Mouse (Mus musculus) heart, postnatal 4 days (tissue): ENCODE results near the gene Arhgef17. TPM values are rescaled to one million over a fixed set of nuclear protein-coding genes. Genes with fewer than 3 reads are reported as not detected.
A peak's percentile ranks its signal among the peaks of the same experiment; 100 is the strongest.
"Not testable (repeated sequence)": the region's sequence is repeated elsewhere in the genome, so short reads cannot be mapped to it uniquely, and the experiment has no call there.

Experiments used
- DNase-seq: peaks from one replicate; pipeline ENCODE4 v3.0.0; 2021
- total RNA-seq, 2 experiments: library from RNA; stranded (reverse); gene quantifications; 2 replicates each; pipeline ENCODE4 v1.2.3; 2021

Gene Arhgef17
- total RNA-seq, 2 experiments from 2014 or later, result 37.0 to 38.4 TPM

DNA sequence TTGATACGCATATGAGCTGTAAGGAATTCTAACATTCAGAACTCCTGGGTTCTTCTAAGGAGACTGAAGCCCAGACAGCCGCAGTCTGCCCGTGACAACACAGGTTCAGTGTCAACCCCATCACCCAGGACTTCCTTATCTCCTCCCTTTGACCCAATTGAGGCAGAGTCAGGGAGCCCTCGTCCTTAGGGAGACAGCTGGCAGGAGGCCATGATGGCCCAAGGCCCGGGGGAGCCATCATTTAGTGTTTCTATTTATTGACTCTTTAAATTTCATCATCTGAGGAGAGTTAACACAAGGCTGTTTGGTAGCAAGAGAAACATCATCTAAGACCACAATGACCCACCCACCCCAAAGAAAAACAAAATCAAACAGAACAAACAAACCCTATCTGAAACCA is 60.0 kb downstream of the Arhgef17 start:
- DNase-seq, result peak; percentile 65

DNA sequence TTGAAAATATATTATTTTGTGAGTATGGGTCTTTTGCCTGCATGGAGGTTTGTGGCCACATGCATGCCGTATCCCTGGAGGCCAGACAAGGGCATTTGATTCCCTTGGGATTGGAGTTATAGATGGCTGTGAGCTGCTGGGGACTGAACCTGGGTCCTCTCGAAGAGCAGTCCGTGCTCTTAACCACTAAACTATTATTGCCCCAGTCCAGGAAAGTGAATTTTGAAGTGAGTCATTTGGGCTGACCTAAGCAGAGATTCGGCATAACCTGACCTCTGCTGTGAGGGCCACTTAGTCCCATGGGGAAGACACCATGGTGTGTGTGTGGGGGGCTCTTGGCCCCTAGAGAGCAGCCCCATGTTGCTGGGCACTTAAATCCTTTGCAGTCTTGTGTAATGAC is 60.6 kb downstream of the Arhgef17 start:
- DNase-seq, result no peak

DNA sequence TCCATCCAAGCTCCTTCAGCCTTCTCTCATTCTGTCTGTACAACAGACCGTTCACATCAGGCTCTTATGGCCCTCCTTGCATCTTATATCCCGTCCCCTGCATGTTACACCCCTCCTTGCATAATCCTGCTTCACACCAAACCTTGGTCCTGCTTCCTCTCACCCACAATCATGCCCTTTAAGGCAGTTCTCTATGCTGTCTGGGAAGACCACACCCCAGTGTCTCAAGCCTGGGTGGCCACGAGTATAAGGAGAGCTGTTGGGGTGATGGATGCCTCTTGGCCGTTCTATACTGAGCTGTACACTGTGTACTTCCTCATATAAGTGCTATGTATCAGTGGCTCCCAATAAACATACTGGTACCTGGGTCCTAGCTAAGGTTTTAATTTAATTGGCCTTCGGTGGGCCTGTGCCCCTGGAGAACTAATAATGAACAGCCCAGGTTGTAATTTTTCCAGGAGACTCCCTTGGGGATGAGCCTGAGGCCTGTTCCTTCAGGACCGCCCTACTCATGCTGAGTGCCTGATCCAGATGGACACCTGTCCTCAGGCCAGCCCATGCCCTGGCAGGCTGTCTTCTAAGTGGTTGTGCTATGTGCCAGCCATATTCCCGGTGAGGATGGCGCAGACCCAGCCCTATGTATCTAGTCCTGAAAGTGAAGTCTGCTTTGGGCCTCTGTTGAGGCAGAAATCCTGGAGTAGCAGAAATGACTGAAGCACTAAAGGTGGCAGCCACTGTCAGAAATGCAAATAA is 61.9 kb downstream of the Arhgef17 start:
- DNase-seq, result no peak

DNA sequence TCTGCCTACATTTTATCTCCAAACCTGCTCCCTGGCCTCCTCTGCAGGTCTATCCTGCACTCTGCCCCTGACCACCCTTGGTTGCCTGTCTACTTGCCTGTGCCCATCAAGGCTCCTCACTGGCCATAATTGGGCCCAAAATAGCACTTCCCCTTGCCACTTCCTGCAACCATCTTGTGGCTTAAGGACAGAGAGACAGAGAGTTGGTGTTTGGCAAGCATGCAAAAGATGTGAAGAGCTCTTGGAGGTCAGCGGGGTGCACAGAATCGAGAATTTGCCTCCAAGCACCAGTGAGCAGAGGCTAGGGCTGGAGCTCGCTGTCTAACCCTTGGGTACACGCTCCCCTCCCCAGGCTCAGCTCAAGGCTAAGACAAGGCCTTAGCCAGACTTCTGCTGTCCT is 63.4 kb downstream of the Arhgef17 start:
- DNase-seq, result no peak

DNA sequence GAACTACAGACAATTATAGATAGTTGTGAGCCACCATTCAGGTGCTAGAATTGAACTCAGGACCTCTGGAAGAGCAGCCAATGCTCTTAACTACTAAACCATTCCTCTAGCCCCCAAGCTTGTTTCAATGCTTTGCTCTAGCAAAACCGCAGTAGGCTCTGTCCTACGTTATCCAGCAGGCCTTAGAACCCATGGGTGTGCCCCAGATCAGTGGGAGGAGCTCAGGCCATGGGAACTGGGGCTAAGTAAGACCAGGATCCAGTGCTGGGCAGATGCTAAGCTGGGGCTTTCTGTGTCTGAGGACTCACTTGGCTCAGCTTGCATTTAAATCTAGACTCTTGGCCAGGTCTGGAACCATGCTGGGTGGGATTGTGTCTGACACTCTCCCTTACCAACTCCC is 64.3 kb downstream of the Arhgef17 start:
- no peak for DNase-seq

DNA sequence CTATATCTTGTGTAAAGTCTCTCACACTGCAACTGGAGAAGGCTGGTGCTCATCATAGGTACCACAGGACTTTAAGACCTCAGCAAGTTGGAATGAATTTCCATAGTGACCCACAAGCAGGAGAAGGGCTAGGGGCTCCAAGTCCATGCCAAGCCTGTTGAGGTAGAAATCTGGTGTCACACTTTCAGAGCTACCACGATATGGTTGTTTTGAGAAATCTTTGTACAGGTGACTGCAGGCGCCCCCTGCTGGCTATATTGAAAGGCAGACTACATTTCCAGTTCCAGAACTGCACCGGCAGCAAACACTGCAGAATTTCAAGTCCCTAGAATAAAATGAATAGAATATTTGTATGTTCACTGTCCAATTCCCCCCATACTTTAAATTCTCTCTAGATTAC is 65.2 kb downstream of the Arhgef17 start:
- DNase-seq, result peak; percentile 78

DNA sequence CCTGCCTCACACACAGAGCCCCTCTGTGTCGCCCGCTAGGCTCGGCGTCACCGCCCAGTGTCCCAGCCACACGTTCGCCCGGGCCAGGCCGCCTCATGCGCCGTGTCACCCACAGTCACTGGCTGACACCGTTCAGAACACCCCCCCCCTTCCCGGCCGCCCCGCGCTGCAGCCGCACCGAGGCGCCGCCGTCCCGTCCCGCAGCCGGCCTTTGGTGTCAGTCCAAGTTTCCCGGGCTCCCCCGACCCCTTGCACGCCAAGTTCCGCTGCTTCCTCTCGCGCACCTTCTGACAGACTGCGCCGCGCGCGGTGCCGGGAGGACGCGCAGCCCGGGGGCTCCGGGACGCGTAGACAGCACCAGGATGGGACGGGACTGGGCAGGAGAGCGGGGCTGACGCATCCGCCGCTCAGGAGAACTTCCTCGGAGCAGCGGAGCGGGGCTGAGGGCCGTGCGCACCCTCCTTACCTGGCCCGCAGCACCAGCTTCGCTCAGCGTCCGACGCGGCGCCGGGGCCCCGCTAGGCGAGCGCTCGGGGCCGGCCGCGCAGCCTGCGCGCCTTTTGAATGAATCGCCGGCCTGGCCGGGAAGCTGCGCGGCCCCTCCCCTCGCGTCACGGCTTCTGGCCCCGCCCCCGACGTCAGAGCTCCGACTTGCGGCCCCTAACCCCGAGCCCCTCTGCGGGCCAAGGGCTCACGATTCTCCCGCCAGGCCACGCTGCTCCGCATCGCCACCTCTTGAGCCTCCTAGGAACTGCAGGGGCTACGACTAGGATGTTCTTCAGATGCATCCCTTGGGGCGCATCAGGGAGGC is 68.9 kb downstream of the Arhgef17 start, which contains the start of gene Relt:
Relt (minus strand) TSS at position 619 of the 811 bp plus-strand sequence.
- peak; percentile 98 for DNase-seq

DNA sequence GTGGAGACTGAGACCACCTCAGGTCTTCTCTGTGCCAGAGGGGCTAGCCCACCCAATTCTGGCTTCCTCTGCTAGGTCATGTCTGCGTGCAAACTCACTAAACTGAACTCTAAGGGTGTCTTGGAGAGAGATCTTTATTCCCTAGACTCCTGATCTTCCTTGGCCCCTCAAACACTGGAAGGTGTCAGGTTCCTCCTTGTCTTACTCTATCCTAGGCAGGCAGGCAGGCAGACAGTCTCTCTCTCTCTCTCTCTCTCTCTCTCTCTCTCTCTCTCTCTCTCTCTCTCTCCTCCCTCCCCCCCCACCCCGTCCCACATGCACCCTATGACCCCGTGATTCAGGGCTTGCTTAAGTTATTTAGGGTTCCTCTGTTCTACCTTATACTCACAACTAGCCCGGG is 69.6 kb downstream of the Arhgef17 start:
- no peak for DNase-seq

DNA sequence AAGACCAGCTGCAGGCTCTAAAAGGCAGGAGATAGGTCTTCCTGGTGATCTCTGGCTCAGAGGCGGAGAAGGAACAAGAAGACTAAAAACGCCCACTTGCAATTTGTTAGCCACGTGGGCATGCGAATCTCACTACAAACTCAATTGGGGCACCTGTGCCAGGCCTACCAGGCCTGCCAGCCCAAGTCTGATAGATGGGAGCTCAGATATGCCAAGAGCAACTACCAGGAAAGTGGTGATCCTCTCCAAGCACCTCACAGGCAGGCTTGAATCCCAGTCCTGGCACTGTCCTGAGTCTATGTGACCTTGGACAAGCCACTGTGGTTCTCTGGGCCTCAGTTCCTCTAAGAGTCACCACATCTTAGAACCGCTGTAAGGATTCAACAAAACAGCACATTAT is 70.7 kb downstream of the Arhgef17 start:
- DNase-seq, result no peak

DNA sequence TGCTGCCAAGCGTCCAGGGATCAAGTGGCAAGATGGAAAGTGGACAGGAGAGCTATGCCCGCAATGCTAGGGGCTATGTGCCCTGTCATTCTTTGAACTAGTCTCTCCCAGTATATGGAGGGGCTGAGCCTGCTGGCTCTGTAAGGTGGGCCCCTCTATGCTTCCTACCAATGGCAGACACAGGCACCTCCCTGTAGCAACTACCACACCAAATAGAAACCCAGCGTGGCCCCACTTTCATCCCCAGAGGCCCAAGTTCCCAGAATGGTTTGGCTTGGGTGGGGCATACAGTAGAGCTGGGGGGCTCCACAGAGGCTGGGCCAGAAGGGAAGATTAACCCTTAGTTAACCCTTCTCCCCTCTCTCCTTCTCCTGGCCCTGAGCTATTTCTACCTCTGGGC is 71.5 kb downstream of the Arhgef17 start:
- no peak for DNase-seq

DNA sequence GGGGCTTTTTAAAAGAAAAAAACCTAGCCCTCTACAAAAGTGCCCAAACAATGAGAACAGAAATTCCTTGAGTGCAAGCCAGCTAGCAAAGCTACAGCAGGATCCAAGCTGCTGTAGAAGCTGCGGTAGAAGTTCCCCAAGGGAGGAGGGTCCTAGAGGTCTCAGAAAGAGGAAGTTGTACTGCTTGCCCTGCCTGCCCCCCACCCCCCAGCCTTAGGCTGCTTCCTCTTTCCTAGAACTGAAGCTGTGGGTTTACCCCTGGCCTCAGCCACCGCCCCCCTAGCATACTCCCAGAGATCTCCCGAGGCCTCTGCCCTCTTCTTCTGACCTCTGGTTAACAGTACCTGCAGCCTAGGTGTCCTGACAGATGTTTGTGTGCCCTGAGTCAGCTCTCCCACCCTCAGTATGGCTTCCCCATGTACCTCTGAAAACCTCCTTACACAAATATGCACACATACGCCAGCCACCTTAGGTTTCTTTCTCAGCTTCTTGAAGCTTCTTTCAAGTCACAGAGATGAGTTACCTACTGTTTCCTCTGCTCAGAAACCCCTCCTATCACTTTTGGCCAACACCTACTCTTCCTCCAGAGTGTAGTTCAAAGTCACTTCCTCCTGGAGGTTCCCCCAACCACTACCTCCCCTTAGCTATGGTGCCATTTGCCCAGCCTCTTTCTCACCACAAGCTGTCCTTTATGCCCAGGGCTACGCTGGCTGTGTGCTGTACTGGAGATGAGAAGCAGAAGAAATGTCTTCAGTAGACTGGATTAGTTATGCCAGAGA is 75.9 kb downstream of the Arhgef17 start:
- DNase-seq, result peak; percentile 45

DNA sequence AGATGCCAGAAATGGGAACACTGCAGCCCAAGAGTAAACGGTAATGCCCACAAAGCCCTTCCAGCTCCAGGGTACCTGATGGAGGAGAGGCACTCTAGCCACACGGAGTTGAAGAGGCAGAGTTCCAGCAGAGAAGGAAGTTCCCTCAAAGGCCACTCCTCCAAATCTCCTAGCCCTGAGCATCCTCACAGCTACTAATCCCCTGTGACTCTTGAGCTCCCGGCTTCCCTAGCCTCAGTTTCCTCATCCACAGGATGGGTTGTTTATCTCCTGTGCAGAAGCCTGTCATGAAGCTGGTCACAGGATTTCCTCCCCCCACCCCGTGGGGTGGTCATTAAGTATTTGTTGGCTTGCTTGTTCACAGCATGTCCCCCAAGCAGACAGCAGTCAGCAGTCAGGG is 76.6 kb downstream of the Arhgef17 start:
- DNase-seq, result no peak

DNA sequence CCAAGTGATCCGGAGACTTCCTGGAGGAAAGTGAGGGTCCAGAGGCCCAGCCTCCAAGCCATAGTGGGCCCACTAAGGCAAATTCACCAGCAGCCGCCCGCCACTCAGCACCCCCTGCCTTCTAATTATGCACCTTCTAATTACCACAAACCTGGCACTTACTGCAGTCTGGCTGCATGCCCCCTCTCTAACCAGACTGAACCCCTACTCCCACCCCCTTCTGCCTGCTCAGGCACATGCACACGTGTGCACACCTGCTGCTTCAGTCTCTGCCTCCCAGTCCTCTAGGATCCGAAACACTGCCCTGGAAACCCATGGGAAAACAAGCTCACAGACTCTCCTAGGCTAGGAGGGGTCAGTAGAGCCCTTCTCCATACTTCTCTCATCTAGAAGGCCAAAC is 77.0 kb downstream of the Arhgef17 start:
- DNase-seq, result no peak

DNA sequence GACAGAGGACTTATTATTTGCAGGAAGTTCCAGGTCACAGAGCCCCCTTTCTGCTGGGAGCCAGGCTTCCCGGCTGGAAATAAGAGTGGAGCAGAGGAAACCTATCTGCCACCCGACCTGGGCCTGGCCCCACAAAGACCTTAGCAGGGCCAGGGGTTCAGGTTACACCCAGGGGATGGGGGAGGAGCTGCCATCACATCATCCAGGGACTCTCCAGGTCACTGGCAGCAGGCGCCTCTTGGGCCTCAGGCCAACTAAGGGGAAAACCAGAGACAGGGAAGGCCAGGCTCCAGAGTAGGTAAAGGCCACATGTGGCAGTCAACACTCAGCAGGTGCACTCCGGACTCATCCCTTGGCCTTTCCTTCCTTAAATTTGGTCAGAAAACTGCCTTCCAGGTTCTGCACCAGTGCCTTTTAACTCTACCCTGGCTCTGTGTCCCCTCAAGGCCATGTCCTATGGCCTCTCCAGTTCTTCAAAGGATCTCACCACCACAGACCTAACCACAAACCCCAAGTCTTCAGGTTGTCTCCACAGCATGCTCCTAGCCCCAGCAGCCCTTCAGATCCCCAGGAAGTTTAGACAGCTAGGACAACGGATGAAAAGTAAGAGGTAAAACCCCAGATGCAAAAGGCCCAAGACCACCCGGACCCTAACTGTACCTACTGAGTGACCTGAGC is 77.6 kb downstream of the Arhgef17 start:
- DNase-seq, result peak; percentile 41

DNA sequence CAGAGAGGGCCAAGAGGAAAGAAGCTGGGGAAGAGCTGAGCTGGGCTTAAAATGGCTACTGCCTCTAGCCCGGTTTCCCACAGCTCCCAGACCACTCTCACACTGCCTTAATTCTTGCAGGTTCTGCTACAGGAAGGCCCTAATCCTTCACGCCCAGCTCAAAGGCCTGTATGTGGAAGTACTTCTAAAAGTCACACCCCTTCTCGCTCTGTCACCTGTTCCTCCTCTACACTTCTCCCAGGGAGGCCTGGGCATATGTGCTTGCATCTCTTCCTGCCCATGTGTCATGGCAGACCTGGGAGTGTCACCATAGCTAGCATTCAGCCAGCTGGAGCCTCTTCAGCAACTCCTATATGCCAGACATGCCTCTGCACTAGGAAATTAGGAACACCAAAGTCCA is 78.5 kb downstream of the Arhgef17 start:
- DNase-seq, result no peak

DNA sequence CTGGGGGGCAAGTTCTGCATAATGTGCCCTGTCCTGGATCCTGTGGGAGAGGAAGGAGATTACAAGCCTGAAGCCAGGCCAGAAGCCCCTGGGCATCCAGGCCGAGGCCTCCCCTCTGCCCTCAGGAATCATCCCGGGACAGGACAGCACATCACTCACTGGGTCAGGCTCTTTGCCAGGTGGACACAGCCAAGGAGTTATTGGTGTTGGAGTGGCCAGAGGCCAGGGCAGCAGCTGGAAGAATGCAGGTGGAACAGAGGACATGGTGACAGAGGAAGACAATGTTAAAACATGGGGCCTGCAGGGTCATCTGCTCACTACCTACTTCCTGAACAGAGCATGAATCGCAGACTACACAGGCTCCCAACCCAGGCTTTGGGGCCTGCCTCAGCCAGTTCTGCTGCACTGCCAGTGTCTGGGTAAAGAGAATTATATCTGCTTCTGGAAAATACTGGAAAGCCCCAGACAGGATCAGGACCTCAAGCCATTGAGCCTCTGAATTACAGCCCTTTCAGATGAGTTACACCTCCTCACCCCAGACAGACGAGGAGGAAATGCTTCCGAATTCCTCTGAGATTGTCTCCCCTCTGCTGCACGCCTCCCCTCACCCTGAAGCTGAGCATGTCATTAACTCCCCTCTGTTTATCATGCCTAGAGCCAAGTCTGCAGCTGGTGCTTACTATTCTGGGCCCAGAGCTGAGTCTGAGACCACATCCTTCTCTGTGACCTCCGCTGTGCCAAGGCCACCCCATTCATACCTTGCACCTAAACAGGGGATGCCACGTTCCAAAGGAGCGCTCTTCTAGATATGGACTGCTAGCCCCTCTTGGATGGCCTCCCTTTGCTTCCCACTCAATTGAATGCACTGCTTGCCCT is 80.2 kb downstream of the Arhgef17 start:
- no peak for DNase-seq

DNA sequence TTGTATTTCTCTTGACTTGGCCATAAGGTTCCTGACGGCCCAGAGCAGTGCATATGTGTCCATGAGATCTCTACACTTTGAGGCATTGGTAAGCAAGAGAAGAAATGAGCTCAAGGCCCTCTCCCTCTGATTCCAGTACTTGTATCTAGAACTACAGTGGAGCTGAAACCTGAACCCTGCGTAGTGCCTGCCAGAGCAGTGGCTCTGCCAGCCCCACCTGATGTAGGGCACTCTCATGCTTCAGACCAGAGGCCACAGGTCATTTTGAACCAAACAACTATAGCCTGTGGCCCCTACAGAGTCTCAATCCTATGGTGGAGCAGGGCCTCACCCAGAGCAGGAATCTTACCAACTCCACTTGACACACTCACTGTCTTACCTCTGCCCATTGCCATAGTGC is 82.4 kb downstream of the Arhgef17 start:
- no peak for DNase-seq

DNA sequence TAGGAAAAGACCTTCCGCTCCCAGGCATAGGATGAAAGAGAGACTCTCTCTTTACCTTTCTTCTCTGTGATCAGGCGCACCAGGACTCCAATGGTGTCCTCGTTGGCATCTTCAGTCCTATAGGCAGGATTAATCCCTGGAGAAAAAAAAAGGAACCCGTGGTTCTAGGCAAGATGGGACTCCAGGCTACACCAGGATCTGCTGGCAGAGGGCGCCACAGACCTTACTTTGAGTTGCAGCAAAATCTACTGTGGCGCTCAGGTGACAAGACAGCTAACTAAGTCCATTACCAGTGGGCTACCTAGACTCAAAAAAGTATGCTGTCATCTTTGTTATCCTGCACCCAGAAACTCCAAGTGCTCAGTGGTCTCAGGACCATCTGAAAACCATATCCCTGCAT is 83.2 kb downstream of the Arhgef17 start:
- DNase-seq, result peak; percentile 83

DNA sequence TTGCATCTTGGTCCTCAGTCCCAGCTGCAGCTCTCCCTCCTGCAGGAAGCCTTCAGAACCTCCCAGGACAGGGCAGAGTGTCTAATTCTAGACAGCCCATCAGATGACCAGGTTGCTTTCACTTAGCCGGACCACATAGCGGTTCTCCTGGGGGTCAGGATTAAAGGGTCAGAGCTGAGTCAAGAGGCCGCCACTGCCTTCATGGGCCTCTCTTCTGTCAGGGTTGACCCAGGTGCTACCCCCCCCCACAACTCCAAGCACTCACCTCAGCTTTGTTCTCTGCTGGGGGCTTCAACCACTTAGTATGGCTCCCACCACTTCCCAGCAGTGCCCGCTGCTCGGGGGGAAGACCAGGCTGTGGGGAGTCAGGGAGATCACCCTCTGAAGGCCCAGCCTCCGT is 84.8 kb downstream of the Arhgef17 start:
- peak; percentile 4 for DNase-seq

DNA sequence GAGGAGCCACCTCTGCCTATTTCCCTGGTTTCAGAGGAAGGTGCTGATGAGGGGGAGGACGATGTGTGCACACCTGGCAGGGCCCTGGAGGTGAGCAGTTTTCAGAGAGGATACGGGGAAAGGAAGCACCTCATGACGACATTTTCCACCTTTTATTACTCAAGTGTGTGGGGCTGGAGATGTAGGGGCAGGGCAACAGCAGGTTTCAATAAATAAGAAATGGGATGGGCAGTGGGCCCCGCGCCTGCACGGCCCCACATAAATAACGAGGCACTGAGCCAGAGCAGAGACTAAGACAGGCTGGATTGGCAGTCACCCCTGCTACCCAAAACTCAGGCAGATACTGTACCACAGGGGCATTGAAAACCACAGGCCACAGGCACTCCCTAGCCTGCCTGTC is 85.9 kb downstream of the Arhgef17 start:
- not testable (repeated sequence) for DNase-seq

DNA sequence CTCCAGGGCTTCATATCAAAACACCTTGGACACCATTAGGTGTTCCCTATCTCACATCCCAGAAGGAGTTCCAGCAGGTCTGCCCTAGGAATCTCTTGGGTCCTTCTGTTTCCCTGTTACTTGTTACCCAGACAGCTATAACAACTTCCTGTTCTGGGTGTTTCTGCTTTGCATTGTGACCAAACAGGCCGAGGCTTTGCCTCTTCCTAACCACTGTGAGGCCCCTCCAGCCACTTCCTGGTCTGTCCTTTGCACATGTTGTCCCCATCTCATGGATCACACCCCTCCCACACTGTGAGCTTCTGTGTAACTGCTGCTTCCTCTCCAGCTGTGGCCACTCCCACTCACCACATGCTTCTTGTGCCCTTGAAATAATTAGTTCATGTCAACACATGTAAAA is 86.5 kb downstream of the Arhgef17 start:
- peak; percentile 60 for DNase-seq

DNA sequence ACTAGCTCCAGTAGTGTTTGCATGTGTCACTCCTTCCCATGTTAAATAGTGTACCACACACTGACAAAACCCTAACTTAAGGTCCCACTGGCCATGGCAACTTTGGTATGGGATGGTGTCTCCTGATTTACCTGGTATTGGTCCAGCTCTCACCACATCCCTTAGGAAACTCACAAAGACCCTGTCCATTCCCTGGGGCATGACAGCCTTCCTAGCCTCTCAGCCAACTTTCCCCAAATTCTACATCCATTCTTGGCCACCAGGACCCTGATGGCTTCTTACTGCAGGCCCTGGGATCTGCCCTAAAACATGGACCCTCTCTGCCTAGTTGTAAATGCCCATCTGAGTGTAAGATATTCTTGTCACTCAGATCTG is 86.9 kb downstream of the Arhgef17 start:
- no peak for DNase-seq
